Mouse (Mus musculus): ENCODE measurements around the gene Sbk3. TPM values are rescaled to one million over a fixed set of nuclear protein-coding genes. Genes with fewer than 3 reads are reported as not detected.
A peak's percentile ranks its signal among the peaks of the same experiment; 100 is the strongest.
"Not testable (repeated sequence)": the region's sequence is repeated elsewhere in the genome, so short reads cannot be mapped to it uniquely, and the experiment has no call there.

Gene Sbk3
- not detected in 2 replicates for polyA plus RNA-seq (2015; fragmentation: Nextera tagmentation; extraction: Ambion mirVana)

DNA sequence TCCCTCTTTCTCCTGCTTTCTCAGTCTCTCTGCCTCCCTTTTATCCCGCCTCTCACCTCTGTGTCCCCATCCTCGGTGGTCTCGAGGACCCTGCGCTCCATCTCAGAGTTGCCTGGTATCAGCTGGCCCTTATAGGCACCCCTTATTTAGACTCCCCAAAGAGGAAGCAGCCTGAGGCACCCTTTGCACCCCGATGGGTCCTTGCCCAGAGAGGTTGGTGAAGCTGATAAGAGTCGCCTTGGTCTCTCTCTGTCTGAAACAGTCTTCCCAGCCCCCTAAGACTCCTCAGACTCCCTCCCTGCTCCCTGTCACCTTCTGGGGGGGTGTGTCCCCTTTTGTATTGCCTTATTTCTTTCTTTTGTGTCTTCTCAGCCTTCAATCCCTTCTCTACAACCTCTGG, at the start of gene Sbk3:
Gene Sbk3 (minus strand): TSS at position 101 of the 400 bp plus-strand sequence.
- no peaks in the 10 kb centered on the region for H3K36me3 ChIP-seq
- H3K9ac ChIP-seq = no peak within 1 kb of the TSS
- no peak within 1 kb of the TSS for H3K4me2 ChIP-seq (replicated peaks)
- H3K4me1 ChIP-seq = no peaks in the 10 kb centered on the region
- no peaks in the 10 kb centered on the region for H3K9me3 ChIP-seq
- ATAC-seq (ENCODE audit: low FRiP score, low read depth) = no peak
- WGBS = 49% methylated on average over 6 of the region's 6 CpGs
- no peak within 1 kb of the TSS for H3K4me3 ChIP-seq
- H3K27me3 ChIP-seq = peaks cover 7% of the 10 kb centered on the region; the same call in 1 of the 2 replicates
- no peak within 1 kb of the TSS for H3K27ac ChIP-seq

DNA sequence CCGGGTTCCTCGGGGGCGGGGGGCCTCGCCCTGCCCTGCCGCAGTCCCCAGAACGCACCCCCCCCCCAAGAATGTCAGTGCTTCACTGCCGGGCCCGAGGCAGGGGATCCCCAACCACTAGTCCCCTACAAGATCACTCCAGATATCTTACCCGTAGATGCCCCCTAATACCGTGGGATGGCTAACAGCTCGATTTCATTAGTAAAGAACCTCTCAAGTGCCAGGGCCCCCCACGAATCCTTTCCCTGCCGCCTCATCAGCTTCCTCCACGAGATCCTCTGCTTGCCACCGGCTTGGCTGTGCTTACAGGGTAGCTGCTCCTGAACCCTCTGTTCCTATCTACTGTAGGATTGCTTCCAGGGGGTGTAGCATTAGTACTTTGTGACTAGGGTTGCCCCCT, 49.7 kb upstream of the Sbk3 start:
- Histone ChIP-seq H3K9ac (peak overlapping the region; percentile 97), H3K9me3 (no peaks in the 10 kb centered on the region), H3K27ac (peak overlapping the region; percentile 97), H3K27me3 (no peaks in the 10 kb centered on the region), H3K4me1 (peaks cover 21% of the 10 kb centered on the region), H3K4me2 (replicated peaks) (peak overlapping the region; percentile 91), H3K4me3 (peak overlapping the region; percentile 85), H3K36me3 (peaks cover 57% of the 10 kb centered on the region)
- WGBS = 0% methylated on average over 10 of the region's 15 CpGs
- no peak for ATAC-seq (ENCODE audit: low FRiP score, low read depth)

DNA sequence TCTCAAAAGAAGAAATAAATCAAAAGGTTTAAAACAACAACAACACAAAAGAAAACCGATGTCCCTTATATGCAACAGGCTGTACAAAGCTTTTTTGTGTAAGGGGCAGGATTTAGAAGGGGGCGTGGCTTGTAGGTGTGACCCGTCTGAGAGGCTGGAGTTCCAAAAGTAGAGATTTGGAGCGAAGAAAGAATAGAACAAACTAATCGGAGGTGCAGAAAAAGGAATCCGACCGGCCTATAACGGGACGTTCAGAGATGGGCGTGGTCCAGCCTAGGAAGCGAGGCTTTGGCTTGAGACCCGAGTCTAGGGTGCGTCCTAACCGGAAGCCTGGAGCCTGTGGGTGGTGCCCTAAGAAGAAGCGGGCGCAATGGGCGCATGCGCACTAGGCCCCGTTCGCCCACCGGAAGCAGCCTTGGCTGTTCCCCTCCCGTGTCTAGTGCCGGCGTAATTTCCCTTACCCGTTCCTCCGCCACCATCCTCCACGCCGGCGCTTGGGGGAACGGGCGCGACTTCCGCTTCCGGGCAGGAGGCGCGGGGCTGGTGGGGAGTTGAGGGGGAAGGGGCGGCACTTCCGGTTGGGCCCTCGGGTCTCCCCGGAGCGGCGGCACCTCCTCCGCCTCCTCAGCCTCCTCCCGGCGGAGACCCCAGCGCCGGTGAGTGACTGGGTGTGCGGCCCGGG, 49.2 kb upstream of the Sbk3 start, which contains the start of the genes Zfp865 and Ccdc106:
Gene Zfp865 (plus strand): TSS at position 377 of the 682 bp plus-strand sequence.
Gene Ccdc106 (plus strand): TSS at position 554 of the 682 bp plus-strand sequence.
- peak within 1 kb of the TSS; percentile 85 for H3K4me3 ChIP-seq
- peaks cover 21% of the 10 kb centered on the region for H3K4me1 ChIP-seq
- H3K36me3 ChIP-seq = peaks cover 52% of the 10 kb centered on the region
- under 1% methylated on average over 42 of the region's 49 CpGs for WGBS
- no peaks in the 10 kb centered on the region for H3K9me3 ChIP-seq
- peak within 1 kb of the TSS; percentile 97 for H3K9ac ChIP-seq
- peak within 1 kb of the TSS; percentile 97 for H3K27ac ChIP-seq
- peak within 1 kb of the TSS; percentile 91 for H3K4me2 ChIP-seq (replicated peaks)
- ATAC-seq (ENCODE audit: low FRiP score, low read depth) = peak; percentile 90
- no peaks in the 10 kb centered on the region for H3K27me3 ChIP-seq

DNA sequence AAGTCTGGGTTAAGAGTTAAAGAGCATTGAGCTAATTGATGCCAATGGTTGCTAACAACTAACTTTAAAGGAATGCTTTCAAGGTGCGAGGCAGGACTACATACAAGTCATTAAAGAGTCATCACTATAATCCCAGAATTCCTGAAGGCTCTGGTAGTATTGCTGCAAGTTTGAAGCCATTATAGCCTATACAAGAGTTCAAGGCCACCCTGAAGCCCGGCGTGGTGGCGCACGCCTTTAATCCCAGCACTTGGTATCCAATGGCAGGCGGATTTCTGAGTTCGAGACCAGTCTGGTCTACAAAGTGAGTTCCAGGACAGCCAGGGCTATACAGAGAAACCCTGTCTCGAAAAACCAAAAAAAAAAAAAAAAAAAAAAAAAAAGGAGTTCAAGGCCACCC, 48.6 kb upstream of the Sbk3 start:
- Histone ChIP-seq H3K4me1 (peaks cover 21% of the 10 kb centered on the region), H3K36me3 (peaks cover 46% of the 10 kb centered on the region), H3K4me3 (peak overlapping the region; percentile 85), H3K27ac (peak overlapping the region; percentile 97), H3K9ac (peak overlapping the region; percentile 97), H3K4me2 (replicated peaks) (peak overlapping the region; percentile 91)
- not testable (repeated sequence) for ATAC-seq (ENCODE audit: low FRiP score, low read depth); H3K27me3 ChIP-seq; H3K9me3 ChIP-seq
- 26% methylated on average over 8 of the region's 8 CpGs for WGBS

DNA sequence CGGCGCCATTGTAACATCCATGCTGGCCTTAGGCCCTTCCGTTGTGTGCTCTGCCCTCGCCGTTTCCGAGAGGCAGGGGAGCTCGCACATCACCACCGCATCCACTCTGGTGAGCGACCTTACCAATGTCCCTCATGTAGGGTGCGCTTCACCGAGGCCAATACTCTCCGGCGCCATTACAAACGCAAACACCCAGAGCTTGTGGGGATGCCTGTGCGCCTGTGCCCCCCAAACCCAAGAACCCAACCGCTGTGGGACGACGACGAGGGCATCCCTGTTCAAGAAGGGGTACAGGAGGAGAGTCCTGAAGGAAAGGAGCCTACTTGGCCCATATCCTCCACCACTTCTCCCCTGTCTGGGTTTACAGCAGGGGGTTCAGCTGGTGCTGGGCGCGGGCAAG, 47.0 kb upstream of the Sbk3 start:
- Histone ChIP-seq H3K4me2 (replicated peaks) (no peak overlapping the region), H3K4me1 (peaks cover 27% of the 10 kb centered on the region), H3K9ac (no peak overlapping the region), H3K36me3 (peaks cover 33% of the 10 kb centered on the region), H3K4me3 (no peak overlapping the region), H3K9me3 (no peaks in the 10 kb centered on the region), H3K27me3 (no peaks in the 10 kb centered on the region), H3K27ac (no peak overlapping the region)
- WGBS = 97% methylated on average over 21 of the region's 21 CpGs
- no peak for ATAC-seq (ENCODE audit: low FRiP score, low read depth)

DNA sequence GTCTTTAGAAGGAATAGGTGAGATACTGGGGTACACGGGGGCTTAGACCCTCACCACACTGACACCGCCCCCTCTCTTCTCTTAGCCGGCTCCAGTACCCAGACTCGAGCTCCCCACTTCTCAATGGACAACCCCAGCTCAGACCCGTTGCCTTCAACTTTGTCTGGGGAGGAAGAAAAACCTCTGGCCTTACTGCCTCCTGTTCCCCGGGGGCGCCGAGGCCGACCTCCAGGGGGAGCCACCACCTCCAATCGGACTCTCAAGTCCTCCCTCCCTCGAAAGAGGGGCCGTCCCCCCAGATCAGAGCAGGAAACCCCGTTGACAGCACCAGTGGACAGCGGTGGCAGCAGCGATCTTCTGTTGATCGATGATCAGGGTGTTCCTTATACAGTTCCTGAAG, 46.4 kb upstream of the Sbk3 start:
- Histone ChIP-seq H3K4me3 (no peak overlapping the region), H3K27ac (no peak overlapping the region), H3K4me2 (replicated peaks) (no peak overlapping the region), H3K9me3 (no peaks in the 10 kb centered on the region), H3K27me3 (no peaks in the 10 kb centered on the region), H3K9ac (no peak overlapping the region), H3K4me1 (peaks cover 27% of the 10 kb centered on the region), H3K36me3 (peaks cover 33% of the 10 kb centered on the region)
- 91% methylated on average over 16 of the region's 16 CpGs for WGBS
- ATAC-seq (ENCODE audit: low FRiP score, low read depth) = no peak

DNA sequence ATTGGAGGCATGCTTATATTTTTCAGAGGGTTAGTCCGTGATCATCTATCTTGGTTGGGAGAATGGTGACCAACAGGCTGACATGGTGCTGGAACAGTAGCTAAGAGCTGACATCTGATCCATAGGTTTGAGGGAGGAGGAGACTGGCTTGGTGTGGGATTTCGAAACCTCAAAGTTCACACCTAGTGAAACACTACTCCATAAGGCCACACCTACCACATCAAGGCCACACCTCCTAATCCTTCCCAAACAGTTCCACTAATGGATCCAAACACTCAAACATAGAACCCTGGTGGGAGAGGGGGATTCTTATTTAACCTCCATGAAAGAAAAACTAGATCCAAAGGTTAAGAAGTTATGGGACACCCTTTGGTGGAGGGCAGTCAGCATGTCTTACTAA, 46.0 kb upstream of the Sbk3 start:
- Histone ChIP-seq H3K4me1 (peaks cover 25% of the 10 kb centered on the region), H3K4me2 (replicated peaks) (no peak overlapping the region), H3K9ac (no peak overlapping the region), H3K9me3 (no peaks in the 10 kb centered on the region), H3K4me3 (no peak overlapping the region), H3K36me3 (peaks cover 33% of the 10 kb centered on the region), H3K27me3 (no peaks in the 10 kb centered on the region), H3K27ac (no peak overlapping the region)
- WGBS = 96% methylated on average over 2 of the region's 2 CpGs
- ATAC-seq (ENCODE audit: low FRiP score, low read depth) = no peak

DNA sequence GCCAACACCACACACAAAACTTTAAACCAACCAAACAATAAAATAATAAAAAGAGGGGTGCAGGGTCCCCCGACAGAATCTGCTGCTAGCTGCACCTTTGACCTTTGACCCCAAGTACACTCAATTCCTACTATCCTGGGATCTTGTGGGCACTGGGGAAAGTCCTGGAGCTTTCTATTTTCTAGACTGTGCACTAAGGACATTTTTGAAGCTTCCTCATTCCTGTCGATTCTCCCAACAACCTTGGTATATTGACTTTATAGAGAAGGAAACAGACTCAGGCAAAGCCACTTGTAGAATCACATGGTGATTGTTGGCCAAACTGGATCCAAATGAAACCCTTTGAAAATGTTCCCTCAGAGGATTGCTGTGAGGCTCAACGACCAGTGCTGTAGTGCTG, 45.1 kb upstream of the Sbk3 start:
- Histone ChIP-seq H3K27me3 (no peaks in the 10 kb centered on the region), H3K4me3 (peak overlapping the region; percentile 68), H3K9me3 (no peaks in the 10 kb centered on the region), H3K27ac (peak overlapping the region; percentile 99), H3K4me1 (peaks cover 17% of the 10 kb centered on the region), H3K9ac (peak overlapping the region; percentile 65), H3K4me2 (replicated peaks) (peak overlapping the region; percentile 70), H3K36me3 (peaks cover 37% of the 10 kb centered on the region)
- WGBS = 59% methylated on average over 3 of the region's 3 CpGs
- ATAC-seq (ENCODE audit: low FRiP score, low read depth) = no peak

DNA sequence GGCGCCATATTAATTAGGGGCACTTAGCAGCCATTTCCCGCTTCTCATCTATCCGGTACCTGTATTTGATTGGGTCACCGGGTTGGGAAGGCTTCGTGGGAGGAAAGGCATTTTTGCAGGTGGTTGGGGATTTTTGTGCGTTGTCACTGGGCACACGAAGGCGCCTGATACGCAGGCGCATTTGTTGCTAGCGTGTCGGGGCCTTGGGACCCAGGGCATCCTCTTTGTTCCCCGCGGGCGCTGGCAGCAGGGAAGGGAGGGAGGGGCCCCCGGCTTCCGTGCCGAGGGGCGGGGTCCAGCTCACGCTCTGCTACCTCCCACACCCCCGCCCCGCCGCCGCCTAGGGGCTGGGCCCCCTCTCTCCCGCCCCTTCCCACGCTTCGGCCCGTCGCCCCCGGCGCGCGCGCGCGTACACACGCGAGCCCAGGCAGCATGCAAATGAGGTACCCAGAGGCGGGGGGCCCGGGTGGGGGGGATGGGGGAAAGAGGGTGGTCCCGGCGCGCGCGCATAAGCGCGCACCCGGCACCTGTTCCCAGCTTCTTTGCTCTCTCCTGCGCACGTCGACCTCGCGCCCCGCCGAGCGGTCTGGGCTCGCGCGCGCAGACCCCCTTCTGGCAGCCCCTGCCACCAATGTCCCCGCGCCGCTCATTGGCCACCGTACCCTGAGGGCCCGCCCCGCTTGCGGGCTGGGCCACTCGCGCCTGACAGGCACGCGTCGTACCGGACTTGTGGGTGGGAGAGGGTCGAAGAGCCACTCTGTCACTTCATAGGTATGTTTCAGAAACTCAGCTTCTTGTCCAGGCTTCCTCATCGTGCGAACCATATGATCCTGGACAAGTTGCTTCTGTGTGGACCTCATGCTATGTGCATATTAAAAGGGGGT, 44.4 kb upstream of the Sbk3 start, which contains the start of gene Gm44973:
Gene Gm44973 (plus strand): TSS at position 379 of the 884 bp plus-strand sequence.
- Histone ChIP-seq H3K27ac (peak within 1 kb of the TSS; percentile 99), H3K4me3 (peak within 1 kb of the TSS; percentile 68), H3K4me1 (peaks cover 15% of the 10 kb centered on the region), H3K9me3 (no peaks in the 10 kb centered on the region), H3K36me3 (peaks cover 44% of the 10 kb centered on the region), H3K4me2 (replicated peaks) (peak within 1 kb of the TSS; percentile 70), H3K9ac (peak within 1 kb of the TSS; percentile 83), H3K27me3 (no peaks in the 10 kb centered on the region)
- WGBS = 1% methylated on average over 60 of the region's 76 CpGs
- peak; percentile 78 for ATAC-seq (ENCODE audit: low FRiP score, low read depth)

DNA sequence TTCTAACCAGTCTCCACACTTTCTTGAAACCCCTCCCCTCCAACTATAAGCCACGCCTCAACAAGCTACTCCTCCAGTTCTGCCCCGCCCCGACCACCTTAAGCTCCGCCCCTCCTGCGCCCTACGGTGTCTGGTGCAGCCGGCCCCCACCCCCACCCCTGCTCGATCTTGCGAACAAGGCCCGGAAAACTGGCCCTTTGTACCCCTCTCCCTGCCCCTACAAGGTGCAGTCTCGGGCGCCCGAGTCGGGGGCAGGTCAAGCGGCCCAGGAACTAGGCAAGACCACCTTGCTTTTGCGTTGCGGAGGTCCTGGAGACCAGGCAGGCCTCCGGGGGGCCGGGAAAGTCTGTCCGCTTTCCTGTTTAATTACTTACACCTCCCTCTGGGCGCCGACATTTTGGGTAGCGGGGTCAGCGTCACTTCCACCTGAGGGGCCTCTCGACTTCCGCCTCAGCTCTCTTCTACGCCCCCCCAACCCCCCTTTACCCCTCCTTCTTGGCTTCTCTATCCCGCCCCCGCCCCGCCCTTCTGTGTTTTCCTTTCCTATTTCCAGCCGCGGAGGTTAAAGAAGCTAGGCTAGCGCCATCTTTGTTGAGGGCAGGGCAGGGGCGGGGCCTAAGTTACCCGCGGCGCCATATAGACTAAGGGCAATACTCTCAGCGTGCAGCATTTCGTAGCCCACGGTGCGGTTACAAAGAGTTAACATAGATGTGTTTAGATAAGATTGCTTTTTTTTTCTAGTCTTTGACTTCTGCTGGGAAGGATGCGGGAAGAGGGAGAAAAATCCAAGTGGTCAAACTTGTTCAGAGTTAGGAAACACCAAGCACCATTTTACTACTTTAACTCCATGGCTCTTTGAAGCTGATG, 43.5 kb upstream of the Sbk3 start, which contains the start of the genes Zfp524 and Fiz1:
Gene Zfp524 (plus strand): TSS at position 165 of the 867 bp plus-strand sequence.
Gene Fiz1 (minus strand): TSS at position 447 of the 867 bp plus-strand sequence.
- H3K4me2 ChIP-seq (replicated peaks) = peak within 1 kb of the TSS; percentile 70
- WGBS = under 1% methylated on average over 41 of the region's 42 CpGs
- H3K4me3 ChIP-seq = peak within 1 kb of the TSS; percentile 68
- peaks cover 14% of the 10 kb centered on the region for H3K4me1 ChIP-seq
- H3K27me3 ChIP-seq = no peaks in the 10 kb centered on the region
- no peaks in the 10 kb centered on the region for H3K9me3 ChIP-seq
- H3K27ac ChIP-seq = peak within 1 kb of the TSS; percentile 99
- ATAC-seq (ENCODE audit: low FRiP score, low read depth) = peak; percentile 82
- peaks cover 52% of the 10 kb centered on the region for H3K36me3 ChIP-seq
- peak within 1 kb of the TSS; percentile 83 for H3K9ac ChIP-seq

Measured in limb, embryonic 13.5 days (tissue).